Mouse (Mus musculus) left cerebral cortex, adult 18-20 months (tissue): ENCODE results near the gene Tet2. TPM values are rescaled to one million over a fixed set of nuclear protein-coding genes. Genes with fewer than 3 reads are reported as not detected.
"Not testable (repeated sequence)": the region's sequence is repeated elsewhere in the genome, so short reads cannot be mapped to it uniquely, and the experiment has no call there.

Experiments
- DNase-seq, 2 experiments: peaks; one replicate each; pipeline ENCODE4 v3.0.0; 2021 to 2022; ENCODE audit warnings: low spot score in 2 of 2, mixed read lengths in 1 of 2
- total RNA-seq, 2 experiments: library from RNA; stranded (reverse); gene quantifications; 2 replicates each; pipeline ENCODE4 v1.2.3; 2021

Tet2 gene
- total RNA-seq, 2 experiments from 2014 or later = 42.2 to 46.5 TPM

- DNase-seq = no peak
Observed at GRCm38 (mm10) chr3:133549385-133550170, 4.6 kb upstream of the Tet2 start.

GRCm38 (mm10) chr3:133548613-133549012 is 3.7 kb upstream of the Tet2 start:
- DNase-seq = no peak

GRCm38 (mm10) chr3:133546790-133547189 is 1.9 kb upstream of the Tet2 start:
- DNase-seq = no peak

GRCm38 (mm10) chr3:133545304-133545666 is 346 bp upstream of the Tet2 start:
- DNase-seq = no peak

GRCm38 (mm10) chr3:133544131-133544550 is 798 bp downstream of the Tet2 start:
- peak; percentile 82 to 91 for DNase-seq

- peak; percentile 31 to 54 for DNase-seq
Observed at GRCm38 (mm10) chr3:133543101-133544020, 1.6 kb downstream of the Tet2 start.

- no peak for DNase-seq
Observed at GRCm38 (mm10) chr3:133542084-133542483, 2.9 kb downstream of the Tet2 start.

- DNase-seq = no peak
Observed at GRCm38 (mm10) chr3:133541000-133541399, 3.9 kb downstream of the Tet2 start.

GRCm38 (mm10) chr3:133539991-133540390 is 4.9 kb downstream of the Tet2 start:
- DNase-seq = no peak

GRCm38 (mm10) chr3:133538499-133538898 is 6.4 kb downstream of the Tet2 start:
- not testable (repeated sequence) for DNase-seq

- no peak for DNase-seq
Observed at GRCm38 (mm10) chr3:133535644-133536043, 9.3 kb downstream of the Tet2 start.

- no peak for DNase-seq
Observed at GRCm38 (mm10) chr3:133534066-133534465, 10.9 kb downstream of the Tet2 start.

GRCm38 (mm10) chr3:133533272-133533995 is 11.5 kb downstream of the Tet2 start:
- no peak for DNase-seq

GRCm38 (mm10) chr3:133532806-133533205 is 12.1 kb downstream of the Tet2 start:
- DNase-seq = no peak

- no peak for DNase-seq
Observed at GRCm38 (mm10) chr3:133532252-133532651, 12.7 kb downstream of the Tet2 start.

GRCm38 (mm10) chr3:133531101-133531500 is 13.8 kb downstream of the Tet2 start:
- DNase-seq = no peak

- no peak for DNase-seq
Observed at GRCm38 (mm10) chr3:133530664-133531063, 14.3 kb downstream of the Tet2 start.

GRCm38 (mm10) chr3:133526119-133526723 is 18.7 kb downstream of the Tet2 start:
- no peak for DNase-seq

GRCm38 (mm10) chr3:133525578-133525977 is 19.4 kb downstream of the Tet2 start:
- no peak for DNase-seq

- DNase-seq = no peak
Observed at GRCm38 (mm10) chr3:133524341-133525050, 20.4 kb downstream of the Tet2 start.
